Mouse (Mus musculus): ENCODE measurements around the gene Cdipt.

DNA sequence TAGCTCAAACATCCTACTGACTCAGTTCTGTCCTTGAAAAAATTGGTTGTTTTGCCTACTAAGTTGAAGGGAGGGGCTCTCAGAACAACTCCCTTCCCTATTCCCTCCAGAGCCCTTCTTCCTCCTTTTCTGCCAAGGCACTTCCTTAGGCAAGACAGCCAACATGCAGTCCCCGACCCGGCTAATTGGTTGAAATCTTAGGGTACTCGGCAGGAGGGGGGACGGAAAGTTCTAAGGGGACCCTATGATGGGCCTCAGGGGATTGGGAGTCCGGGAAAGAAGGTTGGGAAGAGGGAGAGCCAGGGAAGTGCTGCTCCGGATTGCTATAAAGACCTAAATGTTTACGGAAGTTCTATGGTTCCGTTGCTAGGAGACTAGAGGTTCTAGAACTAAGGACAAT lies 221 bp upstream of the Cdipt start:
- TF ChIP-seq CTCF (IDR thresholded peaks at IDR 0.05; ENCODE audit: borderline replicate concordance, insufficient read depth, low read length) (no peak), POLR2A (IDR thresholded peaks at IDR 0.05; ENCODE audit: low read depth, low read length) (no peak)
